Mouse (Mus musculus): ENCODE data around the gene Nox1. TPM values are rescaled to one million over a fixed set of nuclear protein-coding genes. Genes with fewer than 3 reads are reported as not detected.

Nox1 gene
- total and polyA plus RNA-seq, 3 experiments = 0.27 to 0.60 TPM; not detected in 1

- TF ChIP-seq USF1 (IDR thresholded peaks at IDR 0.05; ENCODE audit: low read depth, low read length) (no peak), TBP (IDR thresholded peaks at IDR 0.05; ENCODE audit: low read depth, low read length) (no peak), NRF1 (IDR thresholded peaks at IDR 0.05; ENCODE audit: insufficient read depth, low read depth, low read length, poor library complexity, severe bottlenecking) (no peak), RCOR1 (IDR thresholded peaks at IDR 0.05; ENCODE audit: low read depth, low read length) (0 out of 2 replicates have a peak, but pooled peaks have one; percentile 16), CHD2 (IDR thresholded peaks at IDR 0.05; ENCODE audit: low read length) (no peak), UBTF (IDR thresholded peaks at IDR 0.05; ENCODE audit: borderline replicate concordance, insufficient read depth, low read depth, low read length) (no peak), MYB (IDR thresholded peaks at IDR 0.05; ENCODE audit: low read depth, low read length) (no peak), E2F4 (IDR thresholded peaks at IDR 0.05; ENCODE audit: borderline replicate concordance, low read depth, low read length) (no peak), ELF1 (IDR thresholded peaks at IDR 0.05; ENCODE audit: low read depth, low read length) (0 out of 2 replicates have a peak, but pooled peaks have one; percentile 23), ETS1 (IDR thresholded peaks at IDR 0.05; ENCODE audit: low read depth, low read length) (no peak), EP300 (IDR thresholded peaks at IDR 0.05; ENCODE audit: low read depth in 1 of 2, low read length in 2 of 2) (peak; percentile 15 to 55; a peak in 1 of 4 replicates), SIN3A (IDR thresholded peaks at IDR 0.05; ENCODE audit: low read length) (no peak), MAFK (IDR thresholded peaks at IDR 0.05; ENCODE audit: borderline replicate concordance, low read depth, low read length) (no peak), ZC3H11A (IDR thresholded peaks at IDR 0.05; ENCODE audit: low read depth, low read length) (no peak), GATA1 (IDR thresholded peaks at IDR 0.05; ENCODE audit: low read depth, low read length) (no peak), TAL1 (IDR thresholded peaks at IDR 0.05; ENCODE audit: low read length) (no peak), ZNF384 (IDR thresholded peaks at IDR 0.05; ENCODE audit: low read depth, low read length) (peak; percentile 91), JUND (IDR thresholded peaks at IDR 0.05; ENCODE audit: low read depth, low read length) (no peak), TCF12 (IDR thresholded peaks at IDR 0.05; ENCODE audit: low read depth, low read length) (no peak), CTCF (IDR thresholded peaks at IDR 0.05 in 2 of 3, conservative IDR thresholded peaks at IDR 0.05 in 1 of 3; ENCODE audit: control insufficient read depth in 1 of 3, insufficient read depth in 1 of 3, low read depth in 2 of 3, low read length in 3 of 3, poor library complexity in 1 of 3, severe bottlenecking in 1 of 3) (no peak), KAT2A (conservative IDR thresholded peaks at IDR 0.05; ENCODE audit: low read depth, low read length) (no peak)
- Histone ChIP-seq H3K4me3 (ENCODE audit: control insufficient read depth in 1 of 2, insufficient read depth in 1 of 2, low read depth in 2 of 2, low read length in 2 of 2) (no peak overlapping the region), H3K9me3 (replicated peaks; ENCODE audit: insufficient read depth, low read length) (no peaks in the 10 kb centered on the region), H3K79me2 (ENCODE audit: control insufficient read depth, insufficient read depth, low read length, poor library complexity) (no peaks in the 10 kb centered on the region), H3K27me3 (ENCODE audit: control insufficient read depth in 1 of 2, insufficient read depth in 2 of 2, low read length in 2 of 2) (no peaks in the 10 kb centered on the region), H3K27ac (ENCODE audit: control insufficient read depth, low read depth, low read length) (no peak overlapping the region), H3K4me1 (ENCODE audit: control insufficient read depth in 1 of 2, insufficient read depth in 2 of 2, low read length in 2 of 2) (no peaks in the 10 kb centered on the region; a peak in 1 of 4 replicates), H3K9ac (ENCODE audit: control insufficient read depth, low read depth, low read length, poor library complexity, severe bottlenecking) (no peak overlapping the region), H3K36me3 (ENCODE audit: control insufficient read depth in 1 of 2, insufficient read depth in 2 of 2, low read length in 2 of 2) (peaks cover 0 to 12% of the 10 kb centered on the region in 2 experiments; a peak in 2 of 4 replicates)
- peak; percentile 61 for DNase-seq (ENCODE audit: low read depth, low spot score)
Measured at GRCm38 (mm10) chrX:134174699-134175098, 47.1 kb downstream of the Nox1 start.

DNA sequence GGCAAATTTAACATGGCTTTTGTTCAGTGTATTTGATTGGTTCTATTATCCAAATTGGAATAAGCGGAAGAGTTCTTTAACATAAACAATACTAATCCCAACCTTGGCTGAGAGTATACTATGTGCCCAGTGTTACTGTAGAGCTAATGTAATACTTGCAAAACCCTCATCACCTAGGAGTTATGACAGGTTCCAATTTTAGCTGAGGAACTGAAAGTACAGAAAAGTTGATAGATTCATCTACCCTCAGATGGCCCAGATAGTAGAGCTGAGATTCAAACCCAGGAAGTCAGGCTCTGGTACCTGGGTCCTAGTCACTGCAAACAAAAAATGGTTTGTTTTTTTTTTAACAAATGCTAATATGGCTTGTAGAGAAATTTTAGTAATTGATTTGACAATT lies 51.2 kb downstream of the Nox1 start:
- peaks cover 0 to 10% of the 10 kb centered on the region in 2 experiments; a peak in 2 of 4 replicates for H3K36me3 ChIP-seq (ENCODE audit: control insufficient read depth in 1 of 2, insufficient read depth in 2 of 2, low read length in 2 of 2)
- no peak overlapping the region for H3K9ac ChIP-seq (ENCODE audit: control insufficient read depth, low read depth, low read length, poor library complexity, severe bottlenecking)
- no peaks in the 10 kb centered on the region; a peak in 1 of 4 replicates for H3K4me1 ChIP-seq (ENCODE audit: control insufficient read depth in 1 of 2, insufficient read depth in 2 of 2, low read length in 2 of 2)
- H3K9me3 ChIP-seq (replicated peaks; ENCODE audit: insufficient read depth, low read length) = no peaks in the 10 kb centered on the region
- no peaks in the 10 kb centered on the region for H3K79me2 ChIP-seq (ENCODE audit: control insufficient read depth, insufficient read depth, low read length, poor library complexity)
- no peak for TF ChIP-seq POLR2AphosphoS2 (IDR thresholded peaks at IDR 0.05; ENCODE audit: low read length)
- no peak for TF ChIP-seq ELF1 (IDR thresholded peaks at IDR 0.05; ENCODE audit: low read depth, low read length)
- no peak for TF ChIP-seq ETS1 (IDR thresholded peaks at IDR 0.05; ENCODE audit: low read depth, low read length)
- TF ChIP-seq POLR2A (IDR thresholded peaks at IDR 0.05; ENCODE audit: control insufficient read depth in 1 of 2, insufficient read depth in 1 of 2, low read depth in 1 of 2, low read length in 2 of 2, poor library complexity in 1 of 2) = no peak
- TF ChIP-seq HCFC1 (IDR thresholded peaks at IDR 0.05; ENCODE audit: low read depth, low read length) = no peak
- TF ChIP-seq CHD2 (IDR thresholded peaks at IDR 0.05; ENCODE audit: low read length) = no peak
- no peak for TF ChIP-seq RAD21 (IDR thresholded peaks at IDR 0.05; ENCODE audit: low read depth, low read length)
- no peak for TF ChIP-seq ZNF384 (IDR thresholded peaks at IDR 0.05; ENCODE audit: low read depth, low read length)
- TF ChIP-seq GABPA (IDR thresholded peaks at IDR 0.05; ENCODE audit: low read depth, low read length) = no peak
- no peak for TF ChIP-seq MYB (IDR thresholded peaks at IDR 0.05; ENCODE audit: low read depth, low read length)
- no peak for TF ChIP-seq CTCF (IDR thresholded peaks at IDR 0.05 in 2 of 3, conservative IDR thresholded peaks at IDR 0.05 in 1 of 3; ENCODE audit: control insufficient read depth in 1 of 3, insufficient read depth in 1 of 3, low read depth in 2 of 3, low read length in 3 of 3, poor library complexity in 1 of 3, severe bottlenecking in 1 of 3)
- no peak for TF ChIP-seq MAFK (IDR thresholded peaks at IDR 0.05; ENCODE audit: borderline replicate concordance, low read depth, low read length)
- no peak for TF ChIP-seq KAT2A (conservative IDR thresholded peaks at IDR 0.05; ENCODE audit: low read depth, low read length)
- no peak for TF ChIP-seq MEF2A (IDR thresholded peaks at IDR 0.05; ENCODE audit: extremely low read depth, insufficient replicate concordance, low read depth, low read length, poor library complexity, severe bottlenecking)
- H3K27ac ChIP-seq (ENCODE audit: control insufficient read depth, low read depth, low read length) = no peak overlapping the region
- H3K27me3 ChIP-seq (ENCODE audit: control insufficient read depth in 1 of 2, insufficient read depth in 2 of 2, low read length in 2 of 2) = no peaks in the 10 kb centered on the region
- DNase-seq (ENCODE audit: low read depth, low spot score) = no peak
- no peak overlapping the region for H3K4me3 ChIP-seq (ENCODE audit: control insufficient read depth in 1 of 2, insufficient read depth in 1 of 2, low read depth in 2 of 2, low read length in 2 of 2)
